Mouse (Mus musculus) lung, adult 18-20 months (tissue): ENCODE measurements around the gene 3110070M22Rik.
"Not testable (repeated sequence)": the region's sequence is repeated elsewhere in the genome, so short reads cannot be mapped to it uniquely, and the experiment has no call there.

Experiments used
- DNase-seq, 2 experiments: peaks; one replicate each; pipeline ENCODE4 v3.0.0; 2022; ENCODE audit warnings: mixed read lengths in 2 of 2

Gene 3110070M22Rik

DNA sequence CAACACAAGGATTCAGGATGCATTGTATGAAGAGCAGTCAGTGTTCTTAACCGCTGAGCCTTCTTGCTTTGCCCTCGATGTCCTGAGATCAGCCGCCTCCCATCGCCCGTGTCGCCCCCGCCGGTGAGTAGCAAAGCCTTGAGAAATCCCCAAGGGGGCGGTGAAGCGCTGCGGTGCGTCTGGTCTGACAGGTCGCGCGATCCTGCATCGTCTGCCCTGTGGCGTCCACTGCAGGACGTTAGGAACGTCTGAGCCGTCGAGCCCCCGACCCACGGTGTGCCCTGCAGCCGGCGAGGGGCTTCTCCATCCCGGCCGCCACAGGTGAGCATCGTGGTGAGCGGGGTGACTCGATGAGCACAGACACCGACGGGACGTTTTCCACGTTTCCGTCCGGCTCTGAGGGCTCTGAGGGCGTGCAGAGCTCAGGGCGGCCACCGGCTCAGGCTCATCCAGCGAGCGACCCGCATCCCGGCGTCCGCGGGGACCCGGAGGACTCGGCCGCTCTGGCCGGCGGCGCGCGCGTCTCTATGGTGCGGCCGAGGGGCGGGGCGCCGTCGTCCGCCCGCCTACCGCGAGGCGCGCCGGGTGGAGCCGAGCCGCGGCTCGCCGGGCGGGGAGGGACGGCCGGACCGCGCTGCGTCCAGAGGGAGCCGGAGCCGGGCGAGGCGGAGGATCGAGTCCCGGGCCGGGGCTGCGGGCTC is at the start of gene 3110070M22Rik, which contains the start of gene Tmem267:
3110070M22Rik (minus strand) TSS at position 504 of the 701 bp plus-strand sequence.
Tmem267 (plus strand) TSS at position 160 of the 701 bp plus-strand sequence.
- DNase-seq = peak; percentile 75 to 83

DNA sequence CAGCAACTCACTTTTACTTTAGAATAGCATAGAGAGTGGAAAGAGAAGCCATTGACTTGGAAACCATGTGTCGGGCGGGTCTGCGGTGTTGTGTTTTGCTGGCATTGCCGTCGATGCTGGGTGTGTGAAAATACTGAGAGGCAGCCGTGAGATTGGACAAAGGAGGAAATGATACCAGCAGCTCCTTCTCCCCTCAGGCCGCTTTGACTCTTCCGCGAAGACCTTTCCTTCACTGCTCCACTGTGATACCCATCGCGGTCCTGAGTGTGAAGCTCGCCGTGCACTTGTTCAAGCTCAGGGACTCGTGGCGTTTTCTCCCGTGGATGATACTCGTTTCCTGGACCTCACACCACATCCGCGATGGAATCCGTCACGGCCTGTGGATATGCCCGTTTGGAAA is 6.8 kb upstream of the 3110070M22Rik start:
- not testable (repeated sequence) for DNase-seq

DNA sequence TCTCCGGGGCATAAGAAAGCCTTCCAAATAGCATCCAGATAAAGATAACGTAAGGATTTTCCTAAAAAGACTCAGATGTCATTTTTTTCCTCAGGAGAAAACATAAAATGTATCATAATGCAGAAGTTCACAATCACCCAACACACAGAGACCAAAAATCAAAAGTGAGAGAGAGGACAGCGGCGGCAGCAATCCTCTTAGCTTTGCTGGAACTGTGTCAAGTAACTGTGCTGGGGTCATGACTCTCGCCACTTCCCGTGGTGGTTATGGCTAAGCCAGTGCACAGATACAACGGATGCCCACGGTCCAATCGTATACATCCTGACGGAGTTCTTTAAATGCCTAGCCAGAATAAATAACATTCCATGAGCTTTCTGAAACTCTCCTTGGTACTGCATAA is 3.9 kb upstream of the 3110070M22Rik start:
- not testable (repeated sequence) for DNase-seq

DNA sequence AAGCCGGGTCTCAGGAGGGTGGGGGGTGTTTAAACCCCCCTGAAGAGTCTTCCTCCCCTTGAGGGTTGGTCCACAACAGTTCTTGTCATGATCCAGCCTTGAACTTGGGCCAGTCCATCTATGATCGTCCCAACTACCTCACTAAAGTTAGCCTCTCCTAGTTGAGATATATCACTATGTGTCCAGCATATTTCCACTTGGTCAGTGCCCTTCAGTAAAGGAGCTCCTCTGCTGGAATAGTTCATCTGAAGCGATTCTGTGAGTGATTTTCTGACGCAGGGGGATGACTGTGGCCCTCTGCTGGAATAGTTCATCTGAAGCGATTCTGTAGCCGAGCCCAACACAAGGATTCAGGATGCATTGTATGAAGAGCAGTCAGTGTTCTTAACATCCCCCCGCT is 829 bp downstream of the 3110070M22Rik start:
- no peak for DNase-seq

DNA sequence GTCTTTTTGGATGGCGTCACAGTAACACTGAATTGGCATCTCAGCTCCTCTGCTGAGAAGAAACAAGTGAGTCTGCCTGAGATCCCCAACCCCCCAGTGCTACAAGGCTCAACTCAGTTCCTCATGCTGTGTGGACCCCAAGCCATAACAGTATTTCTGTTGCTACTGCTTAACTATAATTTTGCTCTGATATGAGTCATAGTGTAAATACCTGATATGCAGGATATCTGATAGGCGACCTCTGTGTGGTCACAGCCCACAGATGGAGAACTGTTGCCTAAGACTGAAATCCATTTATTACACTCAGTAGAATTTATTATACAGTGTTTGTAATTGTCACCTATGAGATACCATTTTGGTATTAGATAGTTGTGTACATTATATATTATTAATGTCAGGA is 10.4 kb downstream of the 3110070M22Rik start:
- DNase-seq = no peak

DNA sequence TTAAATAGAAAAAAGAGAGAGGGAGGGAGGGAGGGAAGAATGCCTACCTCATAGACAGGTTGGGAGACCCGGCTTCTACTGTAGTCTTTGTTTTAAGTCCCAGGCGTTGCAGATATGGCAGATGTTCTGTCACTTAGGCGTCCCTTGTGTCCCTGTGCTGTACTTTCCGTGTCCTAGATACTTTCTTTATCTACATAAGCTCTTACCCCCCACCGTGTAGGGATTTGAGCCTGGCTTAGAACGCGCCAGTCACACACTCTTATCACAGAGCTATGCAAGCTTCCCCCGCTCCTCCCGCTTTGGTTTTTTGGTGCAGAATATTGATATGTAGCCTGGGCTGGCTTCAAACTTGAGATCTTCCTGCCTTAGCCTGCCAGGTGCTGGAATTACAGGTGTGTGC is 11.6 kb downstream of the 3110070M22Rik start:
- DNase-seq = no peak

DNA sequence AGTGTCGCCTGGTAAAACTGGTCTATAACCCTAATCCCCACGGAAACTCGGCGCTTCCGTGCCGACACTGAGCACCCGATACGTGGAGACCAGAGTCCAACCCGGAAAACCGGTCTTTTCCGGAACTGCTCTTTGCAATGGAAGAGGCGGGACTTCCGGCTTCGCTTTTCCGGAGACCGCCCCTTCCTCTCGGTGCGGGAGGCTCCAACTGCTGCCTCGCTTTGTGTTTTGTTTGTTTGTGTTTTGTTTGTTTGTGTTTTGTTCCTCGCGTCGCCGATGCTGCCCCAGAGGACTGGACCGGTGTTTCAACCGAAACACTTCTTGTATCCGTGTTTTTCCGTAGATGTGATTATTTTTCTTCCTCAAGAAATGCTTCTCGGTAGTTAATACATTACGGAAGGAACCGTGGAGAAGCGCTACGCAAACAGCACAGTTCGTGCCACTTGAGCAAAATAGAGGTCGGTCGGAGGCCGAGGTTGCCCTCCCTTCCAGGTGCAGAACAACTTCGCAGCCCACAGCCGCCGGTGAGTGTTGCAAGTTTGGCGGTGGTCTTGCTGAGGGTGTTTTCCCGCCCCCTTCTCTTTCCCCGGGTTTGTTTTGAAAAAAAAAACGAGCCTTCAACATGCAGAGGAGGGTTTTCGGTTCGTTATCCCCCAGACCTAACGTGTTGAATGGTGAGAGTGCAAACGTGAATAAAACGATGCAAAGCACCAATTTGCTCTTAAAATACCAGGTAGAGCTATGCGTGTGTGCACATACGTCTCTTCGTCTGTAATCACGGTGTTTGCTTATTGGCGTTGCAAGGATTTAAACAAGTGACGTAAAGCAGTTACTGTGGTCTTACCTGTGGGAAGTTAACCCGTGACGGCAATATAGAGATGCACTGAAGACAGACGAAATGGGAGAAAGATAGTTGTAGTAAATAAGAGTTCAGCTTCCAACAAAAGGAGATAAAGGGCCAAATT is 25.3 kb downstream of the 3110070M22Rik start, which contains the start of gene 4833420G17Rik:
4833420G17Rik (plus strand) TSS at position 173 of the 965 bp plus-strand sequence.
- DNase-seq = peak; percentile 89 to 93

DNA sequence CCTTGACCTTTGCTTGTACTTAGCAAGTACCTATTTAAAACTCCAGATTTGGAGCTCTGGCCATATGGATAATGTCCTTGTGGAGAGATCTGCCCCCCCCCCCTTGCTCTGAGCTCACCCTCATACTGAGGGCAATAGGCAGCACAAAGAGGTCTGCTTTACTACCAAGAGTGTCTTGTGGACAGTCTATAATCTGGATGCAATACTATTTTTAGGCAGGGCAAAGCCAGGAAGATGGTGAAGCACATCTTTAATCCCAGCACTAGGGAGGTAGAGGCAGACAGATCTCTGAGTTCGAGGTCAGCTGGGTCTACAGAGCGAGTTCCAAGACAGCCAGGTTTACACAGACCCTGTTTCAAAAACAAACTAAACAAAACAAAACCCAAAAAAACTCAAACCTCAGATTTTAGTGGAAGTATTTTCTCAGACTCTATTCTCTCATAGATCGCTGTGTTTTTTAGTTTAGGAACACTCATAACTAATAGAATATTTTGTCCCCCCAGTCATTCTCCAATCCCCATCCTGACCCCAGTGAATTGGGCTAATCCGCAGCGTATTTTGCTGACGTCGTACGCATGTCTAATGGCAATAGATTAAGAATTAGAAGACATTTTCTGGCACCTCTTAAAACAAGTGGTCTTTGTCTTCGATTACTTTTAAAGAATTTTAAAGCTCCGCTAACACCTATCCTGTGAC is 26.1 kb downstream of the 3110070M22Rik start:
- no peak for DNase-seq

DNA sequence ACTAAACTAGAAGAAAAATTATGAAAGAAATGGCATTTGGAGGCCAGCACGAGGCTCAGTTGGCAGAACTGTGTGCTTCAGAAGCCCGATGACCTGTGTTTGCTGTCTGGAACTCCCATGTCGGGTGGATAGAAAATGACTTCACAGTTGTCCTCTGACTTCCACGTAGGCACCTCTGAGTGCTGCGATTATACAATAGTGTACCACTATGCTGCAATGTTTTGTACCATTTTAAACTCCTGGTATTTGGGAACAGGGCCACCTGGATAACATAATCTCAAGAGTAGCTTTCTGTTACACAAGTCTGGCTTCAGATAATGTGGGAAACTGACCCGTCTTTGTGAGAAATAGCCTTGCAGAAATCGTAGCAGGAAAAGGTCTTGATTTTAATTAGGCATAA is 31.8 kb downstream of the 3110070M22Rik start:
- DNase-seq = no peak

DNA sequence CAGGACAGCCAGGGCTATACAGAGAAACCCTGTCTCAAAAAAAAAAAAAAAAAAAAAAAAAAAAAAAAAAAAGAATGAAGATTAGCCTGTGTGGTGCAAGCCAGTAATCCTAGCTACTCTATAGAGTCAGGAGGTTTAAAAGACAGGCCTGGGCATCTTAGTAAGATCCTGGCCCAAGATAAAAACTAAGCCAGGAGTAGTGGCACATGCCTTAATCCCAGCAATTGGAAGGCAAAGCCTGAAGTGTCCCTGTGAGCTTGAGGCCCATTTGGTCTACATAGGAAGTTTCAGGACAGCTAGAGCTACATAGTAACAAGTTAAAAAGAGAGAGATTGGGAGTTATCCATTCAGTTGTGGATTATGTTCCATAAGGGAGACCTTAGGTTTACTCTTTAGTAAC is 33.1 kb downstream of the 3110070M22Rik start:
- no peak for DNase-seq

DNA sequence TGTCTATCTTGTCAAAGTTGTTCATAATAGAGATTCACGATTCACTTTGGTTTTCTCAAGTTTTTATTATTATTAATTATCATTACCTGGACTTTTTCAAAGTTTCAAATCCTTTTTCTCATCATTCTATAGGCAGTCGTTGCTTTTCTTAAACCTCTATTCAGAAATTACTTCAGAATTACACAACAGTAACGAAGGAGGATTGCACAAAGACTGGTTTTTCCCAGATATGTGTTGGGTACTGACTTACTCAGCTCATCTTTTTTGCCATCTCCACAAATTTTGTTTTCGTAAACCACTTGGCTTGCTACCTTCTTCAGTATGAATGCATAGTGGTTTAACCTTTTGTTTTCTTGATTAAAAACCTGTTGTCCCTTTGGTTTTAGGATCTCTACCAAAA is 34.6 kb downstream of the 3110070M22Rik start:
- no peak for DNase-seq

DNA sequence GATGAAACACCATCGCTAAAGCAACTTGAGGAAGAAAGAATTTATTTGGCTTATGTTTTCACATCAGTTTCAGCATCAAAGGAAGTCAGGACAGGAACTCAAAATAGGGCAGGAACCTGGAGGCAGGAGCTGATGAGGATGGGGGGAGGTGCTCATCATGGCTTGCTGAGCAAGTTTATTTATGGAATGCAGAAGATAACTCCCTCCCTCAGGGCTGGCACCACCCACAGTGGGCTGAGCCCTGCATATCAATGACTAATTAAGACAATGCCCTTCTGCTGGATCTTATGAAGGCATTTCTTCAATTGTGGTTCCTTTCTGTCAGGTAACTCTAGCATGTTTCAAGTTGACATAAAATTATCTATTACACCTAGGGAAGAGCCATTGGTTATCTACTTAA is 45.9 kb downstream of the 3110070M22Rik start:
- no peak for DNase-seq
